Mouse (Mus musculus): Measurements from ENCODE around the gene Phf20. TPM values are rescaled to one million over a fixed set of nuclear protein-coding genes. Genes with fewer than 3 reads are reported as not detected.
A peak's percentile ranks its signal among the peaks of the same experiment; 100 is the strongest.

Gene Phf20
- polyA plus RNA-seq, 1 experiment from 2014 or later: 133 TPM

DNA sequence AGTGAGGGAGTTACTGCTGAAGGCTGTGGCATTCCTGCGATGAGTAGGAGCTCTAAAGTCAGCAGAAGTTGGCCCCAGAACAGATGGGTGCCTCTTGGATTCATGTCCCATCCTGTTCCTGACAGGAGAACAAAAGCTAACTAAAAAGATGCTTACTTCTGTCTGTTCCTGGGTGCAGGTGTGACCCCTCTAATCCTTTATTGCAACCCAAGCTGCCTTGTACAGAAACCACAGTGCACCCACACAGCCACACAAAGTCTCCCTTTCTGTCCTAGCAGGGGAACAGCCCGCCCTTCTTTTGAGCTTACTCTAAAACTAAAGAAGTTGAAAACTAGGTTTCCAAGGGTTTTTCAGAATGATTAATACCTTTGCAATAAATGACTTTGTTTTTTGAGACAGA, 92.0 kb downstream of the Phf20 start:
- Histone ChIP-seq H3K4me1 (no peaks in the 10 kb centered on the region), H3K36me3 (ENCODE audit: poor library complexity, severe bottlenecking) (peaks cover 65% of the 10 kb centered on the region), H3K4me2 (no peak overlapping the region), H3K27me3 (no peaks in the 10 kb centered on the region), H3K27ac (no peak overlapping the region), H3K9me3 (replicated peaks) (no peaks in the 10 kb centered on the region), H3K4me3 (no peak overlapping the region), H3K9ac (no peak overlapping the region)
- ATAC-seq: no peak
- 88% methylated on average over 2 of the region's 2 CpGs for WGBS

DNA sequence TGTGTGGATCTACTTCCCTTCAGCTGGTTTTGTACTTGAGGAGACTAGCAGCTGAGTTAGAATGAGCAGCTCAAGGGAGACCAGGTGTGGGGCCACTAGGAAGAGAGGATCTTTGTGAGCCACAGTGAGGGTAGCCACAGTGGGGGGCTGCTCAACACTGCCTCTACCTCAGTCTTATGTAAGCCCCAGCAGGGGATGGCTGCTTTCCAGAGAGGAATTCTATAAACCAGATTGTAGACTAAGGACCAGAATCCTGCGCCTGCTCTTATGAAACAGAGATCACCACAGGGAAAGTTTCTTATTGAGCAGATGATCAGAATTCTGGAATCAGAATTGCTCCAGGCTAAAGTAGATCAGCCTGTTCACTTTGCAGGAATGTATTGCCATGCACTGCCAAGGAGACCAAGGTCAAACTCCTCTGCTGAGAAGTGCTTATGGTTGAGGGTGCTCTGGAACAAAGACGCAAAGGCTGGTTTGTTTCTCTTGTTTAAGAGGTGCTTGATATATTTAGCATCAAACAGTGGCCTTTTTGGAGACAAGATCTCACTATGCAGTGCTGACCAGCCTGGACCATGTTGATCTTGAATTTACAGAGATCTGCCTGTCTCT, 93.4 kb downstream of the Phf20 start:
- Histone ChIP-seq H3K27ac (no peak overlapping the region), H3K9ac (no peak overlapping the region), H3K4me2 (no peak overlapping the region), H3K27me3 (no peaks in the 10 kb centered on the region), H3K9me3 (replicated peaks) (no peaks in the 10 kb centered on the region), H3K4me1 (no peaks in the 10 kb centered on the region), H3K4me3 (no peak overlapping the region), H3K36me3 (ENCODE audit: poor library complexity, severe bottlenecking) (peaks cover 79% of the 10 kb centered on the region)
- ATAC-seq: no peak
- 82% methylated on average over 2 of the region's 2 CpGs for WGBS

DNA sequence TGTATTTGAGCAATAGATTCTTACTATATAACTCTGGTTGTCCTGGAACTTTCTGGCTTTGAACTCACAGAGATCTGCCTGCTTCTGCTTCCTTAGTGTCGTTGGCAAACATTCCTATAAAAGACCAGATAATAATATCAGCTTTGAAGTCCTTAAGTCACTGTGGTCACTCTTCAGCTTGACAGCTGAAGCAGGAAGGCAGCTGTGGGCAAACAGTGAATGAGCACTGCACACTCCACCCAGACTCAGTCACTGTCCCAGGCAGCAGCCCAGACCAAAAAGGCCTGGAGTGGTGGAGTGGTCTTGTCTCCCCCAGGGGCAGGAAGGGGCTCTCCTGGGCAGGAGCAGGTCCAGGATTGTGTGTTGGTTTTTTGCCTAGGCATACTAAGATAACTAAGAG, 95.7 kb downstream of the Phf20 start:
- no peak overlapping the region for H3K4me3 ChIP-seq
- no peaks in the 10 kb centered on the region for H3K4me1 ChIP-seq
- 85% methylated on average over 1 of the region's 1 CpGs for WGBS
- H3K4me2 ChIP-seq: no peak overlapping the region
- no peak for ATAC-seq
- H3K9me3 ChIP-seq (replicated peaks): no peaks in the 10 kb centered on the region
- H3K9ac ChIP-seq: no peak overlapping the region
- H3K27me3 ChIP-seq: no peaks in the 10 kb centered on the region
- H3K36me3 ChIP-seq (ENCODE audit: poor library complexity, severe bottlenecking): peaks cover 90% of the 10 kb centered on the region
- H3K27ac ChIP-seq: no peak overlapping the region

DNA sequence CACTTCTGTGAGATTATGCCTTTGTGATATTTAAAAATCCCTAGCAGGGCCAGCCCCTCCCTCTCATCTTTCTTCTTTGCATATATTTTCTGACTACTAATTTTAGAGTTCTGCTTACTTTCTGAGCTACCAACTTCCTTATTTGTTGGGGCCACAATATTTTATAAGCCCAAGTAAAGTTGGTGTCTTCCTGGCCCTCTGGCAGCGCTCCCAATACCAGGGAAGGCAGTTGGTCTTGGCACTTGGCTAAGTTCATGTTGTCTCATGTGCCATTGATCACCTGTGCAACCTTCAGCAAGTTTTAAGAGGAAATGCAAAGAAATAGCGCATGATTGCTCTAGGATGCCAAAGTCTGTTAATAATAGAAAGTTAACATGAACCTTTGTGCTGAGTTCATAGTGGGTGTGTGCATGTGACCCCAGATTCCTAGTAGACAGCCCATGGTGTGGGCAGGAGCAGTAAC, 99.4 kb downstream of the Phf20 start:
- peaks cover 85% of the 10 kb centered on the region for H3K36me3 ChIP-seq (ENCODE audit: poor library complexity, severe bottlenecking)

DNA sequence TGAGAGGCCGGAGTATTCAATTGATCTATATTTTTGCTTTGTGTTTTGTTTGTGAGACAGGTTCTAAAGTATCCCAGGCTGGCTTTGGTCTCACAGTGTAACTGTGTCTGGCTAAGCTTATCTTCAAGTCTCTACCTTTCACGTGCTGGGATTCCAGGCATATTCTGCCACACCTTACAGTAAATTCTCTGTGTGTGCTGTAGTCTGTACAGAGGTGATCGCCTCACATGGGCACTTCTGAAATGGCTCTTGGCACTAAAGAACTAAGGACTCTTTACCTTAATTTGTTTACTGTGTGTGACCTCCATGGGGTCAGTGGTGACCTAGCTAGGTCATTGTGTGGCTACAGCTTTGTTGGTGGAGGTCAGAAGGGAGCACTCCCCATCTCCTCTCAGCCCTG, 99.9 kb downstream of the Phf20 start:
- Histone ChIP-seq H3K9me3 (replicated peaks) (no peaks in the 10 kb centered on the region), H3K36me3 (ENCODE audit: poor library complexity, severe bottlenecking) (peaks cover 85% of the 10 kb centered on the region), H3K4me2 (no peak overlapping the region), H3K9ac (no peak overlapping the region), H3K4me1 (no peaks in the 10 kb centered on the region), H3K27me3 (no peaks in the 10 kb centered on the region), H3K27ac (no peak overlapping the region), H3K4me3 (no peak overlapping the region)
- WGBS: 90% methylated on average over 3 of the region's 3 CpGs
- ATAC-seq: no peak

More for the DNA sequence above, 99.4 kb downstream of the Phf20 start:
- Histone ChIP-seq H3K4me3 (no peak overlapping the region), H3K4me2 (no peak overlapping the region), H3K9ac (no peak overlapping the region), H3K27ac (no peak overlapping the region), H3K9me3 (replicated peaks) (no peaks in the 10 kb centered on the region), H3K4me1 (no peaks in the 10 kb centered on the region), H3K27me3 (no peaks in the 10 kb centered on the region)
- no peak for ATAC-seq
- WGBS: 93% methylated on average over 2 of the region's 2 CpGs

DNA sequence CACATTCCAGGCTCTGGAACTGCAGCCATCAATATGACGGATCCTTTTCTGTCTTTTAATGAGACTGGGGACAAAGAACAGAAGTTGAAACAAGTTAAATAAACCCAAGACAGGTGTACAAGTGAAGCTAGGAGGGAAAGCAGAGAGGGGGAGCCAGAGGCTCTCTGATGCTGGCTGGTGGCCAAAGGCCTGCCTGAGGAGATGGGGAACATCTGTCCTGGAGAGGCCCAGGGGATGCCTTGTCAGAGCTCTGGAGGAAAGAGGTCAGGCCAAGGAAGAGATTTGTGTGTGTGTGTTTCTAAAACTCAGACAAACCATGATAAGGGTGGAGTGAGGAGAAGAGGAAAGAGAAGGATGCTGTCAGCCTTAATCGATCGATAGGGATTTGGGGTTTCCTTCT, 101.4 kb downstream of the Phf20 start:
- Histone ChIP-seq H3K9me3 (replicated peaks) (no peaks in the 10 kb centered on the region), H3K27me3 (no peaks in the 10 kb centered on the region), H3K27ac (no peak overlapping the region), H3K4me3 (no peak overlapping the region), H3K9ac (no peak overlapping the region), H3K4me1 (no peaks in the 10 kb centered on the region), H3K4me2 (no peak overlapping the region), H3K36me3 (ENCODE audit: poor library complexity, severe bottlenecking) (peaks cover 89% of the 10 kb centered on the region)
- no peak for ATAC-seq
- 91% methylated on average over 3 of the region's 3 CpGs for WGBS

DNA sequence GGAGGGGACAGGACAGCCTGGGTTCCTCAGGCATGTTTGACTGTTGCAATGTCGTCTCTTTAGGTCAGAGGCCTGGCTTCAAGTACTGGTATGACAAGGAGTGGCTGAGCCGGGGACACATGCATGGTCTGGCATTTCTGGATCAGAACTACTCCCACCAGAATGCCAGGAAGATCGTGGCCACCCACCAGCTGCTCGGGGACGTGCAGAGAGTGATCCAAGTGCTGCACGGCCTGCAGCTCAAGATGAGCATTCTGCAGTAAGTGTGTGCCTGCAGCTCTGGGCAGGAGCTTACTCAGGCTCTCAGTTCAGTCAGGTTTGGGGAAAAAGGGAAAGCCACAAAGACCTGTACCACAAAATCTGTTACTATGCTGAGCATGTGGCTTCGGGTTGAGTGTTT, 102.2 kb downstream of the Phf20 start:
- WGBS: 87% methylated on average over 7 of the region's 7 CpGs

DNA sequence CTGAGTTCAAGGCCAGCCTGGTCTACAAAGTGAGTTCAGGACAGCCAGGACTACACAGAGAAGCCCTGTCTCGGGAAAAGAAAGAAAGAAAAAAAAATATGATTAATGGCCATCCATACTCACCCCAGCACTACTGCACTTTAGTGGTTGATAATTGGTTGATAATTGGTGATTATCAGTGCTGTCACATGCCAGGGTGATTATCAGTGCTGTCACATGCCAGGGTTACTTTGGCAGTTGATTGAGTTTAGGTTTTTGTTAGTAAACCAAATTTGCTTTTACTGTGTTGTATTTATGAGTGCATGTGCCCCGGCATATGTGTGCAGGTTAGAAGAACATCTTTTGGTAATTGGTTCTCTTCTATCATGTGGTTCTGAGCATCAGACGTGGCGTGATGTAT, 105.8 kb downstream of the Phf20 start:
- no peak overlapping the region for H3K4me2 ChIP-seq
- H3K27me3 ChIP-seq: no peaks in the 10 kb centered on the region
- H3K9me3 ChIP-seq (replicated peaks): no peaks in the 10 kb centered on the region
- no peaks in the 10 kb centered on the region for H3K4me1 ChIP-seq
- WGBS: 86% methylated on average over 4 of the region's 4 CpGs
- no peak for ATAC-seq
- H3K4me3 ChIP-seq: no peak overlapping the region
- peaks cover 74% of the 10 kb centered on the region for H3K36me3 ChIP-seq (ENCODE audit: poor library complexity, severe bottlenecking)
- H3K9ac ChIP-seq: no peak overlapping the region
- no peak overlapping the region for H3K27ac ChIP-seq

More for the DNA sequence above, 102.2 kb downstream of the Phf20 start:
- H3K27ac ChIP-seq: no peak overlapping the region
- no peak overlapping the region for H3K4me3 ChIP-seq
- peaks cover 87% of the 10 kb centered on the region for H3K36me3 ChIP-seq (ENCODE audit: poor library complexity, severe bottlenecking)
- no peak for ATAC-seq
- H3K9me3 ChIP-seq (replicated peaks): no peaks in the 10 kb centered on the region
- H3K4me2 ChIP-seq: no peak overlapping the region
- H3K9ac ChIP-seq: no peak overlapping the region
- H3K27me3 ChIP-seq: no peaks in the 10 kb centered on the region
- no peaks in the 10 kb centered on the region for H3K4me1 ChIP-seq

DNA sequence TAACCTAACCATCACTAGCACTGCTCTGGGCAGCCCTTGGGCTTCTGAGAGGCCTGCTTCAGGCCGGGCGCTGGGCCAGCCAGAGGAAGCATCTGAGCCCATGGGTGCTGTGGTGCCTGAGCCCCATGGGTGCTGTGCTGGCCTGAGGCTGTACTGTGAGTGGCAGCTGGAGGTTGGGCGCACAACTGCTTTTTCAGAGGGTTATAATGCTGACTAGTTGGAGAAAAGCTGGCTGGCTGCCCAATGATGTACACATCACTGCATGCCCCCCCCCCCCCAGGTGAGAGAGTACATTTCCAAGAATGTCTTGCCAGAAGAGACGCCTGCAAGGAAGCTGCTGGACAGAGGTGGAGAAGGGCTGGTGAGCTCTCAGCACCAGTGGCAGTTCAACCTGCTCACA, 108.1 kb downstream of the Phf20 start:
- Histone ChIP-seq H3K4me2 (no peak overlapping the region), H3K4me3 (no peak overlapping the region), H3K27me3 (no peaks in the 10 kb centered on the region), H3K9me3 (replicated peaks) (no peaks in the 10 kb centered on the region), H3K27ac (no peak overlapping the region), H3K9ac (no peak overlapping the region; the same call in 1 of the 2 replicates), H3K36me3 (ENCODE audit: poor library complexity, severe bottlenecking) (peaks cover 66% of the 10 kb centered on the region), H3K4me1 (no peaks in the 10 kb centered on the region)
- no peak for ATAC-seq
- 95% methylated on average over 4 of the region's 4 CpGs for WGBS

DNA sequence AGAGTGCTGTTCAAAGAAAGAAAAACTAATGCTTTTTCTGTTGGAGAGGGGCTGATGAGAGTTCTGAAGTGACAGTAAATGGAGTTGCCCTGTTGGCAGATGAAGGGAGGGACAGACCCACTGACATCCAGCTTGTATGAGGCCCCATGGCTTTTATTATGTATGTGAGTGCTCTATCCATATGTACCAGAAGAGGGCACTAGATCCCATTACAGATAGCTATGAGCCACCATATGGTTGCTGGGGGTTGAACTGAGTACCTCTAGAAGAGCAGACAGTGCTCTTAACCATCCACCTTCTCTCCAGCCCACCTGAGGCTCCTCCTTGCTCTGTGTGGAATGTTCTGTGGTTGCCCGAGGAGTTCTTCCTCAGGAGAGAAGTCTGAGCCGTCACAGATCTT, 109.6 kb downstream of the Phf20 start:
- H3K36me3 ChIP-seq (ENCODE audit: poor library complexity, severe bottlenecking): peaks cover 56% of the 10 kb centered on the region
- 79% methylated on average over 2 of the region's 2 CpGs for WGBS

DNA sequence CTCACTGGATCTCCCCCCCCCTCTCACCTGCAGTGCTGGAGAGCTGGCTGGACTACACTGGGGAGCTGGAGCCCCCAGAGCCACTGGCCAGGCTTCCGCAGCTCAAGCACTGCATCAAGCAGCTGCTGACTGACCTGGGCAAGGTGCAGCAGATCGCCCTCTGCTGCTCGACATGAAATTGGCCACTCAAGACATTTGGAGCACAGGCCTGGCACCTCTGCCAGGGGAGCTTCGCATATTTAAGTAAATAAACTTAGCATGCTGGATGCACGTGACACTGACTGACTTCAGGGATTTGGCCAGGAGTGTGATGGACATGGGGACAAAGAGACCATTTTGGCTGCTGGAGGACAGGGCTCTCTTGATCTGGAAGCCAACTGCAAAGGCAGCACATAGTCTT, 111.0 kb downstream of the Phf20 start:
- Histone ChIP-seq H3K9ac (no peak overlapping the region), H3K4me3 (no peak overlapping the region), H3K36me3 (ENCODE audit: poor library complexity, severe bottlenecking) (peaks cover 42% of the 10 kb centered on the region), H3K9me3 (replicated peaks) (no peaks in the 10 kb centered on the region), H3K27me3 (no peaks in the 10 kb centered on the region), H3K4me2 (no peak overlapping the region), H3K27ac (no peak overlapping the region), H3K4me1 (peaks cover 6% of the 10 kb centered on the region)
- ATAC-seq: no peak
- 66% methylated on average over 5 of the region's 5 CpGs for WGBS

More for the DNA sequence above, 109.6 kb downstream of the Phf20 start:
- H3K27ac ChIP-seq: no peak overlapping the region
- H3K4me1 ChIP-seq: no peaks in the 10 kb centered on the region
- no peaks in the 10 kb centered on the region for H3K9me3 ChIP-seq (replicated peaks)
- ATAC-seq: peak; percentile 45; the same call in 1 of the 2 replicates
- no peak overlapping the region for H3K4me2 ChIP-seq
- no peak overlapping the region for H3K9ac ChIP-seq
- no peaks in the 10 kb centered on the region for H3K27me3 ChIP-seq
- H3K4me3 ChIP-seq: no peak overlapping the region

DNA sequence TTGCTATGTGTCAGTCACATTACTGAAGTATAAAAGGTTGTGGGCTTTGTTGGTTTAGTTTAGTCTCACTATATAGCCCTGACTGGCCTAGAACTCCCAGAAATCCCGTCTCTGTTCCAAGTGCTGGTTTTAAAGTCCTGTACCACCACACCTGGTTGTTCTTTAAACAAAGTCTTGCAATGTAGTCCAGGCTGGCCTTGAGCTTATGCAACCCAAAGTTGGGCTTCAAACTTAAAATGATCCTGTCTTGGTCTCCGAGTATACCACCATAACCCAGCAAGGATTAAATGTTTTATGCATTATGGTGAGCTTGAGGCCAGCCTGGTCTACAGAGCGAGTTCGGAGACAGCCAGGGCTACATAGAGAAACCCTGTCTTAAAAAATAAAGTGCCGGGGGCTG, 113.7 kb downstream of the Phf20 start:
- H3K4me3 ChIP-seq: no peak overlapping the region
- H3K9ac ChIP-seq: no peak overlapping the region
- no peaks in the 10 kb centered on the region for H3K9me3 ChIP-seq (replicated peaks)
- no peak overlapping the region for H3K27ac ChIP-seq
- no peaks in the 10 kb centered on the region for H3K27me3 ChIP-seq
- ATAC-seq: no peak
- no peak overlapping the region for H3K4me2 ChIP-seq
- H3K4me1 ChIP-seq: peaks cover 12% of the 10 kb centered on the region
- peaks cover 17% of the 10 kb centered on the region for H3K36me3 ChIP-seq (ENCODE audit: poor library complexity, severe bottlenecking)
- 94% methylated on average over 5 of the region's 5 CpGs for whole genome bisulfite sequencing

DNA sequence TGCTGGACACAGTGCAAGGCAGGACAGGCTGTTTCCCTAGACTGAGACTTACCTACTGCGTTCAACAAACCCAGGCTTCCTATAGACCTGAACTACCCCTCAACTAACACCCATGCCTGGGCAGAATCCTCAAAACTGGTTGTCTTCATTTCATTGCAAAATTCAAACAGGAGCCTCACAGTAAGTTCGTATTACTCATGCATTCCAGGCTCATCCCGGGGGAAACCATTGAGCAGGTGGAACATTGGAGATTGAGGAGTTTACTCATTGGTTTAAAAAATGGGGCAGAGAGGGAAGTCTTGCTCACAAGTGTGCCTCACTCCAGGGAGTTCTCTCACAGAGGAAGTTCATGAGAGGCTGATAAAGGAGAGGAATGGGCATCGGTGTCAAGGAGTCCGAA, 114.2 kb downstream of the Phf20 start:
- Histone ChIP-seq H3K36me3 (ENCODE audit: poor library complexity, severe bottlenecking) (peaks cover 12% of the 10 kb centered on the region), H3K4me3 (no peak overlapping the region), H3K9me3 (replicated peaks) (no peaks in the 10 kb centered on the region), H3K4me1 (peaks cover 12% of the 10 kb centered on the region), H3K4me2 (no peak overlapping the region), H3K9ac (no peak overlapping the region), H3K27ac (no peak overlapping the region), H3K27me3 (no peaks in the 10 kb centered on the region)
- ATAC-seq: no peak
- WGBS: 96% methylated on average over 5 of the region's 5 CpGs

All from forebrain, embryonic 13.5 days (tissue).